Mouse (Mus musculus): ENCODE results near the gene Myl12a.

The Myl12a gene

GRCm38 (mm10) chr17:70990403-70991303 lies 12.0 kb downstream of the Myl12a start:
- in situ Hi-C loops (cut with MboI, MseI), result no loop called here

- in situ Hi-C loops (cut with MboI, MseI), result no loop called here
Observed at GRCm38 (mm10) chr17:70989991-70990390, 12.7 kb downstream of the Myl12a start.

- in situ Hi-C loops (cut with MboI, MseI), result no loop called here
Observed at GRCm38 (mm10) chr17:70989430-70989829, 13.2 kb downstream of the Myl12a start.

- in situ Hi-C loops (cut with MboI, MseI), result no loop called here
Observed at GRCm38 (mm10) chr17:70988337-70988767, 14.3 kb downstream of the Myl12a start.

- in situ Hi-C loops (cut with MboI, MseI), result no loop called here
Observed at GRCm38 (mm10) chr17:70986831-70987660, 15.6 kb downstream of the Myl12a start.

- in situ Hi-C loops (cut with MboI, MseI), result no loop called here
Observed at GRCm38 (mm10) chr17:70986355-70986740, 16.3 kb downstream of the Myl12a start.

GRCm38 (mm10) chr17:70985501-70986354 lies 16.9 kb downstream of the Myl12a start:
- in situ Hi-C loops (cut with MboI, MseI), result no loop called here

- in situ Hi-C loops (cut with MboI, MseI), result loop anchor here in 1 of 2 experiments (5.0 kb wide), 2 partner anchors 137 to 237 kb away; no protein-coding TSS in a partner anchor
Observed at GRCm38 (mm10) chr17:70979345-70980223, 23.1 kb downstream of the Myl12a start.

GRCm38 (mm10) chr17:70977799-70978198 lies 24.9 kb downstream of the Myl12a start:
- in situ Hi-C loops (cut with MboI, MseI), result no loop called here

- in situ Hi-C loops (cut with MboI, MseI), result loop anchor here in 1 of 2 experiments (5.0 to 25.0 kb wide), 2 partner anchors 127 to 237 kb away; no protein-coding TSS in a partner anchor
Observed at GRCm38 (mm10) chr17:70974065-70974464, 28.6 kb downstream of the Myl12a start.

- in situ Hi-C loops (cut with MboI, MseI), result loop anchor here in 1 of 2 experiments (5.0 to 25.0 kb wide), 2 partner anchors 126 to 236 kb away; no protein-coding TSS in a partner anchor
Observed at GRCm38 (mm10) chr17:70973398-70973797, 29.3 kb downstream of the Myl12a start.

- in situ Hi-C loops (cut with MboI, MseI), result loop anchor here in 1 of 2 experiments (5.0 to 25.0 kb wide), 2 partner anchors 124 to 234 kb away; no protein-coding TSS in a partner anchor
Observed at GRCm38 (mm10) chr17:70971206-70971605, 31.5 kb downstream of the Myl12a start.

GRCm38 (mm10) chr17:70968606-70969191 lies 34.0 kb downstream of the Myl12a start:
- in situ Hi-C loops (cut with MboI, MseI), result loop anchor here in 1 of 2 experiments (25.0 kb wide), 1 partner anchor 231 kb away; no protein-coding TSS in a partner anchor

- in situ Hi-C loops (cut with MboI, MseI), result loop anchor here in 1 of 2 experiments (25.0 kb wide), 1 partner anchor 230 kb away; no protein-coding TSS in a partner anchor
Observed at GRCm38 (mm10) chr17:70967646-70968045, 35.0 kb downstream of the Myl12a start.

- in situ Hi-C loops (cut with MboI, MseI), result loop anchor here in 1 of 2 experiments (25.0 kb wide), 1 partner anchor 230 kb away; no protein-coding TSS in a partner anchor
Observed at GRCm38 (mm10) chr17:70967191-70967590, 35.5 kb downstream of the Myl12a start.

GRCm38 (mm10) chr17:70966126-70966525 lies 36.6 kb downstream of the Myl12a start:
- in situ Hi-C loops (cut with MboI, MseI), result loop anchor here in 1 of 2 experiments (25.0 kb wide), 1 partner anchor 229 kb away; no protein-coding TSS in a partner anchor

GRCm38 (mm10) chr17:70965281-70965680 lies 37.4 kb downstream of the Myl12a start:
- in situ Hi-C loops (cut with MboI, MseI), result loop anchor here in 1 of 2 experiments (25.0 kb wide), 1 partner anchor 228 kb away; no protein-coding TSS in a partner anchor

- in situ Hi-C loops (cut with MboI, MseI), result loop anchor here in 1 of 2 experiments (25.0 kb wide), 1 partner anchor 226 kb away; no protein-coding TSS in a partner anchor
Observed at GRCm38 (mm10) chr17:70963546-70963945, 39.1 kb downstream of the Myl12a start.

GRCm38 (mm10) chr17:70951266-70951665 lies 51.4 kb downstream of the Myl12a start:
- in situ Hi-C loops (cut with MboI, MseI), result loop anchor here in 1 of 2 experiments (25.0 kb wide), 1 partner anchor 214 kb away; no protein-coding TSS in a partner anchor

All from T-helper 17 cell (primary cell).